Mouse (Mus musculus): ENCODE measurements around the gene Olfr56.
"Not testable (repeated sequence)": the region's sequence is repeated elsewhere in the genome, so short reads cannot be mapped to it uniquely, and the experiment has no call there.

Olfr56 gene

DNA sequence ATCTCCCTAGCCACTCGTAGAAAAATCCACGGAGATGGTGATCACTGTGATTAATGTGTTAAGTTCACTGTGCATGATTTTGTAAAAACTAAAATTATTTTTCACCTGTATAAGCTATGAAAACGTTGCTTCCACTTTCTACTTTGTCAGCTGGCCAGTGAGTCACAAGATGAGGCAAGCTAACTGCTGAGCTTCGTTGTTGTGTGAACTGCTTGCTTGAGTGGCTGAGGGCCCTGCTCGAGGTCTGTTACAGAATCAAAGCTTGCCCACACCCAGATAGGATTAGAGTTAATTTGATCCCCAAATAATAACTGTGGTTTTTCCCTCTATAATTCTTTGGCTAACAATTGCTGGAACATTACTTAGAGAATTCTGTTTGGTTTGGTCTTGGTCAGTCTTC lies 73.2 kb downstream of the Olfr56 start:
- not testable (repeated sequence) for DNase-seq (ENCODE audit: inconsistent ontology term)

GRCm38 (mm10) chr11:49060061-49060460 lies 81.4 kb downstream of the Olfr56 start:
- DNase-seq (ENCODE audit: inconsistent ontology term), result not testable (repeated sequence)

- DNase-seq (ENCODE audit: inconsistent ontology term), result not testable (repeated sequence)
These were observed 83.2 kb downstream of the Olfr56 start for GRCm38 (mm10) chr11:49061865-49062264.

DNA sequence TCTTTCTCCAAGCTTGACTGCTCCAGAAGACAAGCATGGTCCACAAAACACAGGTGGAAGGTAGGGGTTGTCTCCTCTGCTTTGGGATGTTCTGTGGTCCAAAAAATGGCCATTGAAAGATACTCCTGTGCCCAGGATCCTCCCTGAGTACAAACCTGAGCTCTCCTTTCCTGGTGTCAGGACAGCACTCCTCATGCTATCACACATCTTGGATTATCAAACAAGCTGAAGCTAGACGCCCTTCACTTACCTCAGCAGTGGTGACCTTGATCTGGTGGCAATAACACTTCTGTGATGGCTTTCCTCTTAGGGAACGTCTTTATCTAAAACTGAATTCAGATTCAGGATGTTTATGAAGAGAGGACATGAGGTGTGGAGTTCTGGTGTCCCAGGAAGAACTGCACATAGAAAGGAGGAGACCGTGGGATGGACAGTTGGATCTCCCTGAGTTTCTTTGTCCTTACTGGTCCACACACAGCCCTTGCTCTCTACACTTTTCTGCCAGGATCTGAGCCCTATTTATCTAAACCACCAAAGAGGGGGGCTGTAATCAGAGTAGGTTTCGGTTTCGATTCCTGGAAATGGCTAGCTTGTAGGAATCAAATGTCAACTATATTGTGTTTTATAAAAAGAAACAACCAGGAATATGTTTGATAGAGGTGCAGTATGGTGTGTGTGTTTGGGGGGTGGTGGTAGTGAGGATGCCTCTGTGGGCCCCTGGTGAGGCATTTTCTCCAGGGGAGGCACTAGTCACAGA lies 85.2 kb downstream of the Olfr56 start, which contains the start of gene Tgtp2:
Gene Tgtp2, minus strand, starts transcription at position 494 of the 757 bp plus-strand sequence.
- DNase-seq (ENCODE audit: inconsistent ontology term), result not testable (repeated sequence)

- DNase-seq (ENCODE audit: inconsistent ontology term), result no peak
These were observed 89.7 kb downstream of the Olfr56 start for GRCm38 (mm10) chr11:49068358-49068757.

GRCm38 (mm10) chr11:49076001-49076757 lies 97.5 kb downstream of the Olfr56 start, which contains the start of gene Ifi47:
Gene Ifi47 (plus strand): TSS chr11:49076587.
- DNase-seq (ENCODE audit: inconsistent ontology term), result peak; percentile 79

GRCm38 (mm10) chr11:49077012-49077411 lies 98.3 kb downstream of the Olfr56 start:
- no peak for DNase-seq (ENCODE audit: inconsistent ontology term)

DNA sequence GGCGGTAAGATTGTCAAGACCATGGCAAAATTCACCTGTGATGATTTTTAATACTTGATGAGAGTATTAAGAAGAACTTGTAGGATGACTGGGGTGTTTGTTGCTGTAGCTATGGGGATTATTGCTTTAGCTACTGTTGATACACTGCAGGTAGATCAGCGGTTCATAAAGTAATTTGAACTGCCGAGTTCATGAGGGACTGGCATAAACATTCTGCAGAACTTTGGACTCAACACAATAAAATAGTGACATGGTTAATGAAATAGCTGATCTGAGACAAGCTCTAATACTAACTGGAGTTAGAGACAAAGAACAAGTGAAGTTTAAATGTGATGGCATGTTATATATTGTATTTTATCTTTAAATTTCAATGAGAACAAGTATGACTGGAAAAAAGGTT lies 100.0 kb downstream of the Olfr56 start:
- no peak for DNase-seq (ENCODE audit: inconsistent ontology term)

GRCm38 (mm10) chr11:49080636-49081035 lies 101.9 kb downstream of the Olfr56 start:
- no peak for DNase-seq (ENCODE audit: inconsistent ontology term)

DNA sequence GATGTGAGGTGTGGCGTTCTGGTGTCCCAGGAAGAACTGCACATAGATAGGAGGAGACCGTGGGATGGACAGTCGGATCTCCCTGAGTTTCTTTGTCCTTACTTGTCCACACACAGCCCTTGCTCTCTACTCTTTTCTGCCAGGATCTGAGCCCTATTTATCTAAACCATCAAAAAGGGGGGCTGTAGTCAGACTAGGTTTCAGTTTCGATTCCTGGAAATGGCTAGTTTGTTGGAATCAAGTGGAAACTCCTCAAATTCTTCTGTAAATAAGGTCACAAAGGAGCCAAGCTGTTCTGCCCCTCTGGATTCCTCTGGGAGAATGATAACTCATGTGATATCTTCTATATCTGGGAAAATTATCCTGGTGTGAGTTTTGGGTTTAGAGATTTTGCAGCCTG lies 102.7 kb downstream of the Olfr56 start:
- DNase-seq (ENCODE audit: inconsistent ontology term), result peak; percentile 21

GRCm38 (mm10) chr11:49081886-49082285 lies 103.2 kb downstream of the Olfr56 start:
- DNase-seq (ENCODE audit: inconsistent ontology term), result no peak

GRCm38 (mm10) chr11:49083146-49083545 lies 104.5 kb downstream of the Olfr56 start:
- no peak for DNase-seq (ENCODE audit: inconsistent ontology term)

- no peak for DNase-seq (ENCODE audit: inconsistent ontology term)
These were observed 105.1 kb downstream of the Olfr56 start for GRCm38 (mm10) chr11:49083808-49084207.

- DNase-seq (ENCODE audit: inconsistent ontology term), result no peak
These were observed 105.7 kb downstream of the Olfr56 start for GRCm38 (mm10) chr11:49084385-49084784.

DNA sequence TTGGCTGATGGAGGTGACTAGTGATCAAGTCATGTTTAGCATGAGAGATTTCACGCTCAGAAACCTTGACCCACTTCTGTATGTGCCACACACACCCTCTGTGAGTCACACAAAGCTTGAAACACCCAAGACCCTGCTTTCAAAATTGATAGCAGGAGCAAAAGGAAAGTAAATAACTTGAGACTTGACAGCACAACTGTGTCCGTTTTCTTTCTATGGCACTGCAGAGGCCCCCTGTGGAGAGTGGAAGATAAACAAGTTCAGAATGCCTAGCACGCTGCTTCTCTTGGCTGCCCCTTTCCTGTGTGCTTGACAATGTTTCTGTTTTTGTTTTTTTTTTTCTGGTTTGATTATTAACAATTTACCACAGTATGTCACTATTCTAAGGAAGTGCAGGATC lies 106.2 kb downstream of the Olfr56 start:
- peak; percentile 50 for DNase-seq (ENCODE audit: inconsistent ontology term)

DNA sequence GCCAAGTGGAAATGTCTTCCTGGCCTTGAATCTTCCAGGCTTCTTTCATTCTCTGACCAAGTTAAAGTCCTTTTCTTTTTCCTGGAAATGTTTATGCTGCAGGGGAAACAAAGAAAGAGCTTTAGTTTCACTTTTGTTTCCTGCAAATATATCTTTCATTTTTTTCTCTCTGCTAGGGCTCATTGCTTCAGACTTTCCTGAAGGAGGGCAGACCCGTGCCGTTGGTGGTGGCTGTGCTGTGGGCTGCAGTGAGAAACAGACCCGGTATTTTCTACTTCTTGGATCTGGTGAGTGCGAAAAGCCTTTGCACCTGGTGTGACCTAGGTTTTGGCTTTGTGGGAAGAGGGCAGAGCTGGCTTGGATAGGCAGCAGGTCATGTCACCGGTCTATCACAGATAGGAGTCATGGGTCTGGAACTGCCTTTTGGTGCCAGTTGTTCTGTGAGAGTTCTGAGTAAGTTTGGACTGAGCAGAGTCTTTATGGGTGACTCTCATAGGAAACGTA lies 108.2 kb downstream of the Olfr56 start:
- peak; percentile 24 for DNase-seq (ENCODE audit: inconsistent ontology term)

DNA sequence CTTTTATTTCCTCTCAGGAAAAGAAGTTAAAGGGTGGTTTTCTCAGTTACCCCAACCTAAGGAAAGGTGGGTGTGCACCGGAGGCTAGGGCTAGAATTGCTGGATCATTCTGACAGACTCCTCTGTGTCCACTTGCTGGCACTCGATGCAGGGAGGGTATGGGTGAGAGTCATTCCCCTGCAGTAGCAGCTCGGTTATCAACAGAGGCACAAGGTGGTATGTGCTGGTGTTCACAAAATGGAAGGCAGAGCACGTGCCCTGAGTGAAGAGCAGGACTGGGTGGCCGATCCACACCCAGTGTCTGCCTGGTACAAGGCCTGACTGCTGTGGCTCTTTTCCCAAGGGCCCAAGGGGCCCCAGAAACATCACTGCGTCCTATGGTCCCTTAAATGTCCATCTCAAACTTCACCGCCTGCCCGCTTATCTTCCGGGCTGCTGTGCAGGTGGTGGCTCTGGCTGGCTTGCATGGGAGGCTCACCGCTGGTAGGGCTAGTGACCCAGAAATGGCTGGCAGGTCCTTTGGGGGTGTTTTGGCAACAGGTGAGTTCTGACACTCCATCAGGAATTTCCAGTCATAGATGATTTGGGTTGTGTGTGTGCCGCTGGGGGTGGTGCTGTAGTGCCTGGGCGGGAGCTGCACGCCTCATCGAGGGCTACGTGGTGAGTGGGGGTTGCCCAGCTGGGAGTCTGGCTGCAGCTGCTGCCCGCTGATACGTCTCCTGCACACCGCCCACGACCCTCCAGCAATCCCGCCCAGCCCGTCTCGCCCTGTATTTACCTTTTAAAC lies 109.3 kb downstream of the Olfr56 start:
- no peak for DNase-seq (ENCODE audit: inconsistent ontology term)

GRCm38 (mm10) chr11:49088990-49089652 lies 110.4 kb downstream of the Olfr56 start:
- DNase-seq (ENCODE audit: inconsistent ontology term), result no peak

DNA sequence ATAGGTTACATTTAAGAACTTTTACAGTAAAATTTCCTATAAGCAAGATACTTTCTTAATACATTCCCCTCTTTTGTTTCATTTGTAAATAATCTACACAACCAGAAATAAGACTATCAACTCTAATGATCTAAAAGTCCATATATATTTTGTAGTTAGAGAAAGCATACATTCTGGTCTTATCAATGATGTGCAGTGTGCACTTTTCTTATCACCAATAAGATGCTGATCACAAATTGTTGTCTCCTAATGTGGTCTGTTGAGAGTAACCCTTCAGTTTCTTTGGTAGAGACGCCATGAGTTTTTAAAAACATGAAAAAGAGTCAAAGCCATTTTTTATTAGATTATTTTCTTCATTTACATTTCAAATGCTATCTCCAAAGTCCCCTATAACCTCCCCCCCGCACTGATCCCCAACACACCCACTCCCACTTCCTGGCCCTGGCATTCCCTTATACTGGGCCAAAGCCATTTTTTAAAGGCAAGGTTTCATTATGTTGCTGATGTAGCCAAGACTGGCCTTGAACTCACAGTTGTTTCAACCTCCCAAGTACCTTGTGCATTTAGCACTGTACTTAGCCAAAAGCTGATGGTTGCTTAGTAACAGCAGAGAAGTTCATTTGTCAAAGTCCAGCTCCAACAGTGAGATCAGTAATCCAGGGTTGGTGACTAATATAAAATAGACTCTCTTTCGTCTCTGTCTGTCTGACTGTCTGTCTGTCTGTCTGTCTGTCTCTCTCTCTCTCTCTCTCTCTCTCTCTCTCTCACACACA lies 111.2 kb downstream of the Olfr56 start:
- DNase-seq (ENCODE audit: inconsistent ontology term), result peak; percentile 15

- no peak for DNase-seq (ENCODE audit: inconsistent ontology term)
These were observed 111.9 kb downstream of the Olfr56 start for GRCm38 (mm10) chr11:49090551-49090950.
